Mouse (Mus musculus): ENCODE measurements around the gene Car9. TPM values are rescaled to one million over a fixed set of nuclear protein-coding genes. Genes with fewer than 3 reads are reported as not detected.

Gene Car9
- polyA plus RNA-seq, 1 experiment from 2014 or later: 0.16 TPM

DNA sequence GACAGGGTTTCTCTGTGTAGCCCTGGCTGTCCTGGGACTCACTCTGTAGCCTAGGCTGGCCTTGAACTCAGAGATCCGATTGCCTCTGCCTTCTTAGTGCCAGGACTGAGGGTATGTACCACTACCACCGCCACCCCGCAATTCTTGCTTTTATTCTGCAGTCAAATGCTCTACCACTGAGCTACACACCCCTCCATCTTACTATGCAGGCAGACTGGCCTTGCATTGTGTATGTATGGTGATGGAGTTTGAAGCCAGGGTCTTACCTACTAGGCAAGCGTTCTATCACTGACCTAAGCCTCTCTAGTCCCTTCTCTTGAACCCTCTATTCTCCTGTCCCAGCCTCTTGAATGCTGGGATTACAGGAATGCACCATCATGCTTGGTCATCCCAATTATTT, 6.5 kb downstream of the Car9 start:
- 83% methylated on average over 4 of the region's 4 CpGs for WGBS
- Histone ChIP-seq H3K4me3 (replicated peaks; ENCODE audit: low read length) (no peak overlapping the region), H3K27me3 (replicated peaks; ENCODE audit: control insufficient read depth, insufficient read depth, low read length) (no peaks in the 10 kb centered on the region; the same call in 1 of the 2 replicates), H3K27ac (ENCODE audit: low read length) (no peak overlapping the region), H3K4me1 (replicated peaks; ENCODE audit: control insufficient read depth, insufficient read depth, low read length) (peaks cover 10% of the 10 kb centered on the region), H3K4me2 (ENCODE audit: low read length) (no peak overlapping the region), H3K36me3 (ENCODE audit: control insufficient read depth, insufficient read depth) (no peaks in the 10 kb centered on the region), H3K9ac (replicated peaks; ENCODE audit: low read depth, low read length) (no peak overlapping the region), H3K9me3 (ENCODE audit: control insufficient read depth, low read length) (no peaks in the 10 kb centered on the region)
- ATAC-seq: no peak

- no peak overlapping the region for H3K9ac ChIP-seq (replicated peaks; ENCODE audit: low read depth, low read length)
- no peak overlapping the region for H3K4me2 ChIP-seq (ENCODE audit: low read length)
- H3K4me3 ChIP-seq (replicated peaks; ENCODE audit: low read length): no peak overlapping the region
- no peaks in the 10 kb centered on the region for H3K36me3 ChIP-seq (ENCODE audit: control insufficient read depth, insufficient read depth)
- no peaks in the 10 kb centered on the region; the same call in 1 of the 2 replicates for H3K27me3 ChIP-seq (replicated peaks; ENCODE audit: control insufficient read depth, insufficient read depth, low read length)
- H3K27ac ChIP-seq (ENCODE audit: low read length): no peak overlapping the region
- peaks cover 6% of the 10 kb centered on the region for H3K4me1 ChIP-seq (replicated peaks; ENCODE audit: control insufficient read depth, insufficient read depth, low read length)
- no peak for ATAC-seq
- no peaks in the 10 kb centered on the region for H3K9me3 ChIP-seq (ENCODE audit: control insufficient read depth, low read length)
- WGBS: 83% methylated on average over 4 of the region's 4 CpGs
Observed at GRCm38 (mm10) chr4:43513791-43514190, 7.0 kb downstream of the Car9 start.

GRCm38 (mm10) chr4:43515764-43516708, 9.3 kb downstream of the Car9 start:
- Histone ChIP-seq H3K27ac (ENCODE audit: low read length) (no peak overlapping the region), H3K36me3 (ENCODE audit: control insufficient read depth, insufficient read depth) (no peaks in the 10 kb centered on the region), H3K4me2 (ENCODE audit: low read length) (no peak overlapping the region), H3K4me1 (replicated peaks; ENCODE audit: control insufficient read depth, insufficient read depth, low read length) (peaks cover 2% of the 10 kb centered on the region; the same call in 1 of the 2 replicates), H3K9me3 (ENCODE audit: control insufficient read depth, low read length) (no peaks in the 10 kb centered on the region), H3K9ac (replicated peaks; ENCODE audit: low read depth, low read length) (no peak overlapping the region), H3K27me3 (replicated peaks; ENCODE audit: control insufficient read depth, insufficient read depth, low read length) (peaks cover 4% of the 10 kb centered on the region; the same call in 1 of the 2 replicates), H3K4me3 (replicated peaks; ENCODE audit: low read length) (no peak overlapping the region)
- WGBS: 71% methylated on average over 11 of the region's 11 CpGs
- no peak for ATAC-seq

DNA sequence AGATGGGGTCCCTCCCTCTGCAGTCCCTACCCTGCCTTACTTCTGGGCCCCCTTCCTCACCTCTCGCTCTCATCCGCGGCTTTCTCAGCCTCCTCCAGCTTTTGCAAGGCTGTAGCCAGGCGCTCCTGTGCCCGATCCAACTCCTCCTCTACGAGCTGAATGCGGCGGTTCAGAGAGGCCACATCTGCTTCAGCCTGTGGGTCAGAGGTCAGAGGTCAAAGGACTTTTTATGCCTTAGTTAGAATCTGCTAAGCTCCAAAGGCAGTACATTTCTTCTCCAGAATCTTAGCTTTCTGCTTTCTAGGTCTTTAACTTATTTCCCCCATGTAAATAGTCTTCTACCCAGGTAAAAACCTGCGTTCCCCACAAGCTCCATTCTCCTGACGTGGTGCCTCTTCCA, 12.8 kb downstream of the Car9 start:
- Histone ChIP-seq H3K36me3 (ENCODE audit: control insufficient read depth, insufficient read depth) (no peaks in the 10 kb centered on the region), H3K9ac (replicated peaks; ENCODE audit: low read depth, low read length) (no peak overlapping the region)
- no peak for ATAC-seq

GRCm38 (mm10) chr4:43519956-43520355, 13.2 kb downstream of the Car9 start:
- ATAC-seq: peak; percentile 71
- Histone ChIP-seq H3K36me3 (ENCODE audit: control insufficient read depth, insufficient read depth) (no peaks in the 10 kb centered on the region), H3K27me3 (replicated peaks; ENCODE audit: control insufficient read depth, insufficient read depth, low read length) (peaks cover 28% of the 10 kb centered on the region), H3K9me3 (ENCODE audit: control insufficient read depth, low read length) (no peaks in the 10 kb centered on the region), H3K27ac (ENCODE audit: low read length) (no peak overlapping the region), H3K4me2 (ENCODE audit: low read length) (peak overlapping the region; percentile 25), H3K4me3 (replicated peaks; ENCODE audit: low read length) (no peak overlapping the region), H3K4me1 (replicated peaks; ENCODE audit: control insufficient read depth, insufficient read depth, low read length) (peaks cover 18% of the 10 kb centered on the region), H3K9ac (replicated peaks; ENCODE audit: low read depth, low read length) (no peak overlapping the region)
- 12% methylated on average over 6 of the region's 6 CpGs for WGBS

More for the DNA sequence above, 12.8 kb downstream of the Car9 start:
- 17% methylated on average over 10 of the region's 10 CpGs for WGBS
- peaks cover 17% of the 10 kb centered on the region for H3K4me1 ChIP-seq (replicated peaks; ENCODE audit: control insufficient read depth, insufficient read depth, low read length)
- H3K4me2 ChIP-seq (ENCODE audit: low read length): peak overlapping the region; percentile 25
- H3K4me3 ChIP-seq (replicated peaks; ENCODE audit: low read length): no peak overlapping the region
- H3K27ac ChIP-seq (ENCODE audit: low read length): no peak overlapping the region
- H3K27me3 ChIP-seq (replicated peaks; ENCODE audit: control insufficient read depth, insufficient read depth, low read length): peaks cover 24% of the 10 kb centered on the region
- no peaks in the 10 kb centered on the region for H3K9me3 ChIP-seq (ENCODE audit: control insufficient read depth, low read length)

GRCm38 (mm10) chr4:43527880-43528279, 21.1 kb downstream of the Car9 start:
- Histone ChIP-seq H3K9ac (replicated peaks; ENCODE audit: low read depth, low read length) (no peak overlapping the region), H3K36me3 (ENCODE audit: control insufficient read depth, insufficient read depth) (peaks cover 10% of the 10 kb centered on the region; the same call in 1 of the 2 replicates), H3K27ac (ENCODE audit: low read length) (no peak overlapping the region), H3K27me3 (replicated peaks; ENCODE audit: control insufficient read depth, insufficient read depth, low read length) (peaks cover 21% of the 10 kb centered on the region), H3K9me3 (ENCODE audit: control insufficient read depth, low read length) (no peaks in the 10 kb centered on the region; the same call in 1 of the 2 replicates), H3K4me1 (replicated peaks; ENCODE audit: control insufficient read depth, insufficient read depth, low read length) (peaks cover 16% of the 10 kb centered on the region), H3K4me2 (ENCODE audit: low read length) (no peak overlapping the region), H3K4me3 (replicated peaks; ENCODE audit: low read length) (no peak overlapping the region)
- no peak for ATAC-seq
- 61% methylated on average over 5 of the region's 5 CpGs for WGBS

DNA sequence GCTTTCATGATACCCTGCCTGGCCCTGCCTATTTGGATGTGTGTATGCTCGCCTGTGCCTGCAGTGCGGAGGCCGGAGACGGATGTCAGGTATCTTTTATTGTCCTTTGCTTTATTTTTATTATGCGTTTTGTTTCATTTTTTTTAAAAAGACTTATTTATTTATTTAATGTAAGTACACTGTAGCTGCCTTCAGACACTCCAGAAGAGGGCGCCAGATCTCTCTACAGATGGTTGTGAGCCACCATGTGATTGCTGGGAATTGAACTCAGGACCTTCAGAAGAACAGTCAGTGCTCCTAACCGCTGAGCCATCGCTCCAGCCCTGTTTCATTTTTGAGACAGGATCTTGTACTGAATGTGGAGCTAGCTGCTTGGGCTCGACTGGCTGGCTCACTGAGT, 21.7 kb downstream of the Car9 start:
- H3K9me3 ChIP-seq (ENCODE audit: control insufficient read depth, low read length): no peaks in the 10 kb centered on the region; the same call in 1 of the 2 replicates
- peaks cover 12% of the 10 kb centered on the region for H3K4me1 ChIP-seq (replicated peaks; ENCODE audit: control insufficient read depth, insufficient read depth, low read length)
- ATAC-seq: no peak
- no peak overlapping the region for H3K4me3 ChIP-seq (replicated peaks; ENCODE audit: low read length)
- H3K9ac ChIP-seq (replicated peaks; ENCODE audit: low read depth, low read length): no peak overlapping the region
- H3K27ac ChIP-seq (ENCODE audit: low read length): no peak overlapping the region
- 80% methylated on average over 9 of the region's 9 CpGs for WGBS
- peaks cover 15% of the 10 kb centered on the region; the same call in 1 of the 2 replicates for H3K36me3 ChIP-seq (ENCODE audit: control insufficient read depth, insufficient read depth)
- H3K27me3 ChIP-seq (replicated peaks; ENCODE audit: control insufficient read depth, insufficient read depth, low read length): peaks cover 19% of the 10 kb centered on the region
- H3K4me2 ChIP-seq (ENCODE audit: low read length): no peak overlapping the region

DNA sequence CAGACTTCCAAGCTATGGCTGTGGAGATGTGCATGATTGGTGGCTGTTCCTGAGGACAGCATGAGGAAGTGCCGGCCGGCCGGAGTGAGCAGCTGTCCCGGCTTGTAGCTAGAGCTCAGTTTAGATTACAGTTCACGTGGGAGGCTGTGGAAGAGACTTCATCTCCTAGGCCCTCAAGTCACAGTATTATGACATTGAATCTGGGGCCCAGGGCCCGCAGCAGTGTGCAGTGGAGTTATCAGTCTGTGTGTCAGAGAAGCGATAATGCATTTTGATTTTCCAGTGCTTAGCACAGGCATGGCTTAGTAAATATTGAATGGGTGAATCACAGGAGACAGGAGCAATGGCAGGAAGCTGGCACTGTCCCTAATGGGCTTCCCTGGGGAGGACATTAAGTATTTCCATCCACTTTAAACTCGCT, 23.3 kb downstream of the Car9 start:
- H3K4me3 ChIP-seq (replicated peaks; ENCODE audit: low read length): no peak overlapping the region

DNA sequence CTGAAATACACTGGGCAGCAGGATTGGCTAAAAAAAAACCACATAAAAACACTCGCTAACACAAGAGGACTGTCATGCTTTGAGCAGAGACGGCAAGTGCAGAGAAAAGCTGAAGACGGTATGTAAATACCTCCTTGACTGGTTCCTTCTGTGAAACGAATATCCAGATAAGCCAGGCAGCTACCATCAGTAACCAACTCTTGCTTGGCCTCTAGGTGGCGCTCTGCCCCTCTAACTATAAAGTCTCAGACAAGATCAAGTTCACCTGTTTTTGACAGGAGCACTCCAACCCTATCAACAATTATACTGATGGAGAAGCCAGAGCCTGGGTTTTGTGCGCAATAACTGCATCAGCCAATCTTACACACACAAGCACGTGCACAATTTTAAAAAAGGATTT, 23.8 kb downstream of the Car9 start:
- Histone ChIP-seq H3K9me3 (ENCODE audit: control insufficient read depth, low read length) (no peaks in the 10 kb centered on the region; the same call in 1 of the 2 replicates), H3K9ac (replicated peaks; ENCODE audit: low read depth, low read length) (no peak overlapping the region), H3K27ac (ENCODE audit: low read length) (no peak overlapping the region), H3K36me3 (ENCODE audit: control insufficient read depth, insufficient read depth) (peaks cover 21% of the 10 kb centered on the region), H3K4me1 (replicated peaks; ENCODE audit: control insufficient read depth, insufficient read depth, low read length) (no peaks in the 10 kb centered on the region), H3K4me3 (replicated peaks; ENCODE audit: low read length) (no peak overlapping the region), H3K4me2 (ENCODE audit: low read length) (no peak overlapping the region), H3K27me3 (replicated peaks; ENCODE audit: control insufficient read depth, insufficient read depth, low read length) (peaks cover 4% of the 10 kb centered on the region; the same call in 1 of the 2 replicates)
- no peak for ATAC-seq
- WGBS: 25% methylated on average over 7 of the region's 7 CpGs

More for the DNA sequence above, 23.3 kb downstream of the Car9 start:
- Histone ChIP-seq H3K4me2 (ENCODE audit: low read length) (no peak overlapping the region), H3K36me3 (ENCODE audit: control insufficient read depth, insufficient read depth) (peaks cover 16% of the 10 kb centered on the region; the same call in 1 of the 2 replicates), H3K27me3 (replicated peaks; ENCODE audit: control insufficient read depth, insufficient read depth, low read length) (peaks cover 8% of the 10 kb centered on the region), H3K9me3 (ENCODE audit: control insufficient read depth, low read length) (no peaks in the 10 kb centered on the region; the same call in 1 of the 2 replicates), H3K4me1 (replicated peaks; ENCODE audit: control insufficient read depth, insufficient read depth, low read length) (no peaks in the 10 kb centered on the region), H3K9ac (replicated peaks; ENCODE audit: low read depth, low read length) (no peak overlapping the region), H3K27ac (ENCODE audit: low read length) (no peak overlapping the region)
- ATAC-seq: no peak
- 76% methylated on average over 8 of the region's 8 CpGs for WGBS

Data from forebrain, embryonic 16.5 days (tissue).